Mouse (Mus musculus) myocyte (in vitro differentiated cells): ENCODE measurements around the gene Kcnq1. TPM values are rescaled to one million over a fixed set of nuclear protein-coding genes. Genes with fewer than 3 reads are reported as not detected.

Experiments used
- H3K27me3 ChIP-seq: one replicate; pipeline ENCODE4 v1.6.1; 2011; ENCODE audit not compliant: control insufficient read depth, insufficient read depth, insufficient read length
- H3K36me3 ChIP-seq: one replicate; pipeline ENCODE4 v1.6.1; 2011; ENCODE audit not compliant: control insufficient read depth, insufficient read depth
- H3K4me2 ChIP-seq: one replicate; pipeline ENCODE4 v1.6.1; 2011; ENCODE audit warnings: low read depth, control low read depth
- H3K4me3 ChIP-seq: one replicate; pipeline ENCODE4 v1.5.1; 2011; ENCODE audit warnings: mild to moderate bottlenecking, control low read depth, moderate library complexity
- H3K79me2 ChIP-seq: one replicate; pipeline ENCODE4 v1.6.1; 2011; ENCODE audit not compliant: control insufficient read depth, insufficient read depth
- H3ac ChIP-seq: one replicate; pipeline ENCODE4 v1.6.1; 2011; ENCODE audit not compliant: control insufficient read depth, insufficient read length
- CEBPB ChIP-seq: IDR thresholded peaks from 2 replicates; pipeline ENCODE4 v1.6.1; 2011; ENCODE audit warnings: mild to moderate bottlenecking, moderate library complexity; ENCODE audit not compliant: poor library complexity, insufficient read depth, severe bottlenecking
- E2F4 ChIP-seq: IDR thresholded peaks from one replicate; pipeline ENCODE4 v1.6.1; 2011; ENCODE audit warnings: mild to moderate bottlenecking, control low read depth, moderate library complexity; ENCODE audit not compliant: insufficient read depth
- MAX ChIP-seq: IDR thresholded peaks from one replicate; pipeline ENCODE4 v1.6.1; 2011; ENCODE audit warnings: low read depth, mild to moderate bottlenecking, control low read depth
- MYOD1 ChIP-seq, 3 experiments: IDR thresholded peaks; one replicate each; pipeline ENCODE4 v1.6.1; 2011; ENCODE audit warnings: control low read depth in 2 of 3, low read depth in 2 of 3, mild to moderate bottlenecking in 2 of 3, moderate library complexity in 1 of 3; ENCODE audit not compliant: insufficient read length in 2 of 3, control insufficient read depth in 1 of 3
- MYOG ChIP-seq, 3 experiments: IDR thresholded peaks; one replicate each; pipeline ENCODE4 v1.6.1; 2011; ENCODE audit warnings: control low read depth in 2 of 3, low read depth in 2 of 3, mild to moderate bottlenecking in 2 of 3; ENCODE audit not compliant: insufficient read length in 2 of 3, control insufficient read depth in 1 of 3, insufficient read depth in 1 of 3
- POLR2A ChIP-seq: IDR thresholded peaks from one replicate; pipeline ENCODE4 v1.6.1; 2011; ENCODE audit warnings: low read depth, mild to moderate bottlenecking, control low read depth, moderate library complexity; ENCODE audit not compliant: insufficient read length
- POLR2AphosphoS2 ChIP-seq: IDR thresholded peaks from one replicate; pipeline ENCODE4 v1.6.1; 2011; ENCODE audit warnings: low read depth, control low read depth; ENCODE audit not compliant: insufficient read length
- REST ChIP-seq: IDR thresholded peaks from one replicate; pipeline ENCODE4 v1.6.1; 2011; ENCODE audit warnings: mild to moderate bottlenecking, control low read depth, moderate library complexity; ENCODE audit not compliant: insufficient read depth, insufficient read length
- SRF ChIP-seq: IDR thresholded peaks from one replicate; pipeline ENCODE4 v1.6.1; 2011; ENCODE audit warnings: low read depth; ENCODE audit not compliant: control insufficient read depth, insufficient read length
- TCF12 ChIP-seq: IDR thresholded peaks from one replicate; pipeline ENCODE4 v1.6.1; 2011; ENCODE audit warnings: mild to moderate bottlenecking, control low read depth; ENCODE audit not compliant: poor library complexity, insufficient read depth, severe bottlenecking
- TCF3 ChIP-seq: IDR thresholded peaks from one replicate; pipeline ENCODE4 v1.6.1; 2011; ENCODE audit warnings: low read depth, control low read depth; ENCODE audit not compliant: insufficient read length
- USF1 ChIP-seq: IDR thresholded peaks from one replicate; pipeline ENCODE4 v1.6.1; 2011; ENCODE audit warnings: low read depth, mild to moderate bottlenecking, control low read depth, moderate library complexity
- polyA plus RNA-seq: library from polyadenylated mRNA; unstranded; fragments of >200 nt; fragmentation: generic; extraction: Trizol; gene quantifications from one replicate; pipeline ENCODE4 v1.2.1, GENCODE M21; 2012; ENCODE audit warnings: missing spikeins

Gene Kcnq1
- polyA plus RNA-seq, 1 experiment: 0.12 TPM

DNA sequence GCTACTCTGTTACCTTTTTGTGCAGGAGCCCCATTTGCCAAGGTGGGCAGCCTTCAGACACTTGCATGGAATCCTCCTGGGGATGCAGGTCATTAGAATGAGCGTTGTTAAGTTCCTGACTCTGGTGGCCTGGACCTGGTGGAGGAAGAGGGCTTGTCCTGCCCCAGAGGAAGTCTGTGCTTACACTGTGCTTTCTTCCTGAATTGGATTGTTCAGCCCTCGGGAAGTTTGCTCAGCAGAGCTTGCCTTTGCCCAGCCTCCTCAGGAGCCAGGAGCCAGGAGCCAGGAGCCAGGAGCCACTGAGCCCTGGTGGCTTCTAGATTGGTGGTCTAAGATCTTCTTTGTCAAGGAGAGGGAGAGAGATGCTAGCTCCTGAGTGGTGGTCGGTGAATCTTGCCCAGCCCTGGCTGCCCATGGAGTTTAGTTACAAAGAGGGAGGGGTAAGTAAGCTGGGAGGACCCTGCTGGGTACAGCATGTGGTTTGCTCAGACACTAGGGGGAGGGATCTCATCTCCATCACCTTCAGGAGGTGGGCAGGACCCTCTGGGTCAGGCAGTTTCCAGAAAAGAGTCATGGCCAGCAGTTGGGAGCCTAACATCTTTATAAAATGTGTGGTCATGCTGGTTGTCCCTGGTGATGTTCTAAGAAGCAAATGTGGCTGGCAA lies 3.0 kb downstream of the Kcnq1 start:
- Histone ChIP-seq H3K79me2 (no peaks in the 10 kb centered on the region), H3ac (no peak overlapping the region), H3K36me3 (no peaks in the 10 kb centered on the region), H3K27me3 (peaks cover 56% of the 10 kb centered on the region), H3K4me2 (no peak overlapping the region), H3K4me3 (no peak overlapping the region)
- TF ChIP-seq POLR2AphosphoS2 (no peak), SRF (no peak), POLR2A (no peak), TCF3 (no peak), USF1 (no peak), CEBPB (no peak), MAX (no peak), TCF12 (no peak), REST (no peak), MYOG (IDR thresholded peaks at IDR 0.05; ENCODE audit: control insufficient read depth in 1 of 3, insufficient read depth in 1 of 3, insufficient read length in 2 of 3, low read depth in 2 of 3) (no peak), E2F4 (no peak), MYOD1 (IDR thresholded peaks at IDR 0.05; ENCODE audit: control insufficient read depth in 1 of 3, insufficient read length in 2 of 3, low read depth in 2 of 3) (no peak)

DNA sequence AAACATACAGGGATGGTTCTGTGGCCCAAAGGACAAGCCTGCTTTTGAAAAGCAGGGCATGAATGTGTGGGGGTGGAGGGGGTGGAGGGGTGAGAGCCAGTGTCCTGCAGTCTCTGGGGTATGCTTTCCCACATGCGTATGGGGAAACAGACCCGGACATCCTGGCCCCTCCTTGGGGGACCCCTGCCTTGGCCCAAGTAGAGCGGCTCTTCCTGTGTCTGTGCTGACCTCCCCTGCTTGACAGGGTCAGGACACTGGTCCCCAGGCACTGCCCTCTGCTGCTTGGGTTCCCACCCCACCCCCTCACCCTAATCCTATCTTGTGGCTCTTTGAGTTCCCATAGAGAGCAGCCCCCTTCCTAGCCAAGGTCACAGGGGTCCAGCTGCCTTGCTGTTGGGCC lies 3.5 kb downstream of the Kcnq1 start:
- Histone ChIP-seq H3K4me2 (no peak overlapping the region), H3K79me2 (no peaks in the 10 kb centered on the region), H3K36me3 (no peaks in the 10 kb centered on the region), H3K27me3 (peaks cover 53% of the 10 kb centered on the region), H3ac (no peak overlapping the region), H3K4me3 (no peak overlapping the region)
- no peak for TF ChIP-seq TCF3

DNA sequence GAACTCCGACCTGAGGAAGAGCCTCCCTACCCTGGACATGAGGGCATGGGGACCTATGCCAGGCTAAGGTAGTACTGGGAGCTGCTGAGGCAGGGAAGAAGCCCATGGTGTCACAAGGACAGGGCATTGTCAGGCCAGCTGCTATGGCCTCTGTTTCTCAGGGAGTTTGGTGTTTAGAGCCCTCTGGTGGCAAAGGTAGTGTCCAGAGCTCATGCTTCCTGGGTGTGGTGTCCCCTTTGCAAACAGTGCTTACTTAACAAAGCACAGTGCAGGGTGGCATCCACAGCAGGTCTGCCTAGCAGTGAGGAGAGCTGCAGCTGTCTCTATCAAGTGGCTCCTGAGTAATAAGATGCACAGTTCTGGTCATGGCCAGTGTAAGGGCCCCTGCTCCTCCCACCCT lies 4.6 kb downstream of the Kcnq1 start:
- TF ChIP-seq POLR2AphosphoS2 (no peak), MYOD1 (IDR thresholded peaks at IDR 0.05; ENCODE audit: control insufficient read depth in 1 of 3, insufficient read length in 2 of 3, low read depth in 2 of 3) (peak in 1 of 3 experiments; percentile 18), POLR2A (no peak), REST (no peak)
- Histone ChIP-seq H3ac (no peak overlapping the region), H3K36me3 (no peaks in the 10 kb centered on the region), H3K4me3 (no peak overlapping the region), H3K27me3 (peaks cover 42% of the 10 kb centered on the region), H3K4me2 (no peak overlapping the region), H3K79me2 (no peaks in the 10 kb centered on the region)

DNA sequence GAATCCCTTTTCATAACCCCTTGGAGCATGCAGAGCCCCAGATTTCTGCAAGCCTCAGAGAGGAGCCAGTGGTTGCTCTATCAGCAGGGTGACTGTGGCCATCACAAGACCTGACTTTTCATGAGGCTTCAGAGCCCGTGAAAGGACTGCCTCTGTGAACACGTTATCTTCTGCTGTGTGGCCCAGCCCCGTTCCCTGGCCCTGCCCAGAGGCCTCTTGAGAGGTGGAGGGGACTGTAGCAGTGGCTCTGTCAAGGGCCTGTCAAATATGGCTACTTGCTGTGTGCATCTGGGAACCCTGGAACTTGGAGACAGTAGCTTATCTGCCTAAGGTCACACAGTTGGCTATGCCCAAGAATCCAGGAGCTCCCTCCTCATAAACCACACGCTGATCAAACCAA lies 5.6 kb downstream of the Kcnq1 start:
- Histone ChIP-seq H3K4me2 (no peak overlapping the region), H3K36me3 (no peaks in the 10 kb centered on the region), H3K27me3 (peaks cover 36% of the 10 kb centered on the region), H3K4me3 (no peak overlapping the region), H3K79me2 (no peaks in the 10 kb centered on the region), H3ac (no peak overlapping the region)
- no peak for TF ChIP-seq MYOD1 (IDR thresholded peaks at IDR 0.05; ENCODE audit: control insufficient read depth in 1 of 3, insufficient read length in 2 of 3, low read depth in 2 of 3)
- TF ChIP-seq CEBPB: no peak
- no peak for TF ChIP-seq USF1
- no peak for TF ChIP-seq E2F4
- no peak for TF ChIP-seq TCF3
- no peak for TF ChIP-seq MYOG (IDR thresholded peaks at IDR 0.05; ENCODE audit: control insufficient read depth in 1 of 3, insufficient read depth in 1 of 3, insufficient read length in 2 of 3, low read depth in 2 of 3)
- TF ChIP-seq MAX: no peak
- no peak for TF ChIP-seq TCF12
- TF ChIP-seq POLR2AphosphoS2: no peak
- no peak for TF ChIP-seq REST
- TF ChIP-seq POLR2A: no peak
- TF ChIP-seq SRF: no peak

DNA sequence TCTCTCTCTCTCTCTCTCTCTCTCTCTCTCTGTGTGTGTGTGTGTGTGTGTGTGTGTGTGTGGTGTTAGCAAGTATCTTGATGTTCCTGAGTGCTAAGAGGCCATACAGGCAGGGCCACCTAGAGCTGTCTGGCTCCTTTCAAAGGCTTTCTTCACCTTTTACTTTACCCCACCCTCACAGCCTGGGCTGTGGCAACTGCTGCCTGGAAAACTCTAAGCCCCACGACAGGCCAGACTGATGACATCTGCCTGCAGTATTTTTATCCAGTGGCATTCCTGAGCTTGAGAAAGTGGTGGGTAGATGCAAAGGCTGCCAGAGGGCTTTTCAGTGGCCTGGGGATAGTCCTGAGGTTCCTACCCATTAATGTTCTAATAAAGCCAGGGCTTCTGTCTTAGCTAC lies 6.2 kb downstream of the Kcnq1 start:
- Histone ChIP-seq H3K36me3 (no peaks in the 10 kb centered on the region), H3ac (no peak overlapping the region), H3K4me2 (no peak overlapping the region), H3K4me3 (no peak overlapping the region), H3K27me3 (peaks cover 29% of the 10 kb centered on the region), H3K79me2 (no peaks in the 10 kb centered on the region)
- TF ChIP-seq MYOG (IDR thresholded peaks at IDR 0.05; ENCODE audit: control insufficient read depth in 1 of 3, insufficient read depth in 1 of 3, insufficient read length in 2 of 3, low read depth in 2 of 3) (no peak), USF1 (no peak)
